Mouse (Mus musculus) lung, adult 2 months (tissue): ENCODE results near the gene Tst.

Experiments used
- CTCF ChIP-seq: fragments of 200-500 bp; IDR thresholded peaks from 2 replicates; pipeline ENCODE4 v1.5.1; 2011; ENCODE audit warnings: mild to moderate bottlenecking, low read length, control low read depth; ENCODE audit not compliant: insufficient read depth
- POLR2A ChIP-seq: fragments of 200-500 bp; IDR thresholded peaks from 2 replicates; pipeline ENCODE4 v1.6.1; 2011; ENCODE audit warnings: low read depth, mild to moderate bottlenecking, control low read depth, low read length, borderline replicate concordance; ENCODE audit errors: extremely low read depth

DNA sequence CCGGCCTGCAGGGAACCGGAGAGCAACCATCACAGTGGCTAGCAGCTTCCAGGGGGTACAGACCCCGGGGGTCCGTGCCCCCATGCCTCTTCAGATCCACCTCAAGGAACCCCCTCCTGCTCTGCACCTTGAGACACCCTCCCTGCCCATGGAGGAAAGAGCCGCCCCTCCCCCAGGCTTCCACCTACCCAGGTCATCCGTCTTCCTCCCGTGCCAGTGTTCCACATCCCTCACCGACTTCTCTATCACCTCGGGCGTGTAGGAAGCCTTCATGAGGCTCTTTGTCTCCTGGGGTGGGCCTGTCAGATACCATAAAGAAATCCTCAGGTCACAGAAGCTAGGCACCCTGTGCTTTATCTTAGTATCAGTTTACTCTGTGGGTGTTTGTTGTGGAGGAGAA is 27.2 kb downstream of the Tst start:
- TF ChIP-seq CTCF = no peak
- no peak for TF ChIP-seq POLR2A
